Mouse (Mus musculus): Measurements from ENCODE around the gene Fam102a.

The Fam102a gene

DNA sequence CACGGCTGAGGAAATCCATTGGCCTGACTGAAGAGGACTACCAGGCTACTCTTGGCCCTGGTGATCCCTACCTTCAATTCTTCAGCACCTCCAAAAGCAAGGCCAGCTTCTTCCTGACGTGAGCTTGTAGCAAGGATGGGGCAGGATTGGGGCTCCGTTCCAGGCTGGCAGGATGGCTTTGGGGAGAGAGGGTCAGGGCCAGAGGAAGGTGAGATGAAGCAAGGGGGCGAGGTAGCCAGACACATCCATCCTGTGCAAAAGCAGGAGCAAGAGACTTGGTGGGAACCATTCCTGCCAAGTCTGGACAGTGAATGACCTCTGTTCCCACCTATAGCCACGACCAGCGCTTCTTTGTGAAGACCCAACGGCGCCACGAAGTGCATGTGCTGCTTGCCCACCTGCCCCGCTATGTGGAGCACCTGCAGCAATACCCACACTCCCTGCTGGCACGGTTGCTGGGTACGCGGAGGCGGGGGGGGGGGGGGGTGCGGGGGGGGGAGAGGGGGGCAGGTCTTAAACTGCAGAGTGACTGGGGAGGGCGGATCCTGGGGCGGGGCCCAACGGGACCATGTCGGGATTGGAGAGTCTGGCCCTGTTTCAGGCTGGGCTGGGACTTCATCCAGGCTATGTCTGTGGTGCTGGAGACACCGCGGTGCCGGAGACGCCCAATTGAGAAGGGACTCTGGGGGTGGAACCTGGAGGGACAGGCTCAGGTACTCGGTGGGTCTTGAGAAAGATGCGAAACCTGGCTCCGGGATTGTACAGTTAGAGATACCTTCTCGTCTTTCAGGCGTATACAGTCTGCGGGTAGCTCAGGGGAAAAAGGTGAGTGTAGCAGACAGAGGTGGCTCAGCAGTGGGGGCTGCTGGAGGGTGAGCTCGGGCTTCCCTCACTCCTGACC is 43.3 kb downstream of the Fam102a start:
- no peak for DNase-seq (ENCODE audit: low read depth, low spot score)

DNA sequence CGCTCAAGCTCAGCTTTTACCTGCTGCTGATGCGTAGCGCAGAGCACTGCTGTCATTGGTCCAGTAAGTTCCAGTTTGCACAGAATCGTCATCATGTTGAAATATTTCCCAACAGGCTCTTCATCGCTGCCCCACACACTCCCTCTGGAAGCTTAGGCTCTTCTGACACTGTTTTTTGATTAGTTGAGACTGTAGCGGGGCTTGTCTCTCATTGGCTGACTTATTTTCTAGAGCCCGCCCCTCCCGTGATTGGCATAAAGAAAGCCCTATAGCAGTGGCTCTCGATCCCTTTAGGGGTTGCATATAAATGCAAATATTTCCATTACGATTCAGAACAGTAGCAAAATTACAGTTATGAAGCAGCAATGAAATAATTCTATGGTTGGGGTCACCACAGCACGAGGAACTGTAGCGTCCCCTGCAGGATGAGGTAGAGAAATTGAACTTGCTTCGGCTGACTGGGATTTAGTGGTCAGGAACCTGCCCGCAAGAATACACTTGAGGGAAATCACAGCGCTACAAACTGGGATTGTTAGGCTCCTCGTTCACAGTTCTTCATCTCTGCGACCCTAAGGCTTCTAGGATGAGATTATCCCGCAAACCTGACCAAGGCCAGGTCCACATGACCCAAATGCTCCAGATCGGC is 46.4 kb downstream of the Fam102a start:
- DNase-seq (ENCODE audit: low read depth, low spot score) = no peak

DNA sequence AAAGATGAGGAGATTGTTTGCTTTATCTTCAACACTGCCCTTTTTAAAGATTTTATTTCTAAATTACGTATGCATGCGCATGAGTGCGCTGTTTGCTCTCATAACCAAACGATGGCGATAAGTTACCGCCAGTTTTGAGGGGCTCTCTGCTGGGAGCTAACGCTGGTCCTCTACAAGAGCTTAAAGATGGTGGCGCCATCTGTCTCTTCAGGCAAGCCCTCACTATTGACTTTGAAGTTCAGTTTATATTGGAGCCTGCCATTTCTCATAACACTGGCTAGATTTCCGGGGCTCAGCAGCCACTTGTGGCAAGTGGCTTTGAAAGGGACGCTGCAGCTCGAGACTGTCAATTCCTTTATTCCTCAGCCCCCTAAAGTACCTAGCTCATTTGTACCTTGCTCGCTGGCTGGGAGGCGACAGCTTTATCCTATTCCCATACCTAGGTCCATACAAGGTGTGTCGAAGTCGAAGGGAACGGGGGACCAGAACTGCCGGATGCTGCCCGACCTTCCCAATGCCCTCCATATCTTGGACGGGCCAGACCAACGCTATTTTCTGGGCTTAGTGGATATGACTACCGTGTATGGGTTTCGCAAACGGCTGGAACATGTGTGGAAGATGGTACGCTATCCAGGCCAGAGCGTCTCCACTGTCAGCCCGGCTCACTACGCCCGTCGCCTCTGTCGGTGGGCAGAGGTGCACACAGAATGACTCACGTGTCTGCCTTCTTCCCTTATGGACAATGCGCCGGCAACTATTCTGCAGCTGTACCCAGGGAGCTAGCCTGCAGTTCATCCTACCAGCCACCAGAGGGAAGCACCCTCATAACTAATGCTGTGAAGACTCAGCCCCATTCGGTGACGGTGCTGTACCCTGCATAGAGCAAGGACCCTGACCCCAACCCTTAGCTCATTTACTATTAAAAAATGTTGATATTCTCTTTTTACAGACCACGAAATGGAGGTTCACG is 48.0 kb downstream of the Fam102a start:
- no peak for DNase-seq (ENCODE audit: low read depth, low spot score)

DNA sequence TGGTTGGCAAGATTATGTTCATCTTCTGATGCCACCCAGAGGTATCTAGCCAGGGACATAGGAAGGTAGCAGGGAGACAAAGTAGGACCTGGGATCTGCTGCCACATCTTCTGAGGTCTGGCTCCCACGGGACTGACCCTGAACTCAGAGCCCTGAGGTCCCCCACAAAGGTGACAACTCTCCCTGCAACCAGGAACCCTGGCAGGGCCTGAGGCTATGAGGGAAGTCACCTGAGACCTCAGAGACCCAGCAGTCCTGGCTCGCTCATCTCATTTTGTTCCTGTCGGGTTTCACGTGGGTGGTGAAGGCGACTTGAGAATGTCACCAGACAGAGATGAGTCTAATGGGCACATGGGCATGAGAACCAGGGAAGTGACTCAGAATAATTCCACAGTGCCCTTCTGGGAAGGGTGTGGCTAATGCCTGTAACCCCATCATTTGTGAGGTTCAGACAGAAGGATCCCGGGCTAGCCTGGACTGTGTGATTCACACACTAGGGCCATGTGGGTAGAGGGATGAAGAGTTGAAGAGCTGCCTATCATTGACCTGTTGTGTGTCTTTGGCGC is 50.1 kb downstream of the Fam102a start:
- no peak for DNase-seq (ENCODE audit: low read depth, low spot score)

DNA sequence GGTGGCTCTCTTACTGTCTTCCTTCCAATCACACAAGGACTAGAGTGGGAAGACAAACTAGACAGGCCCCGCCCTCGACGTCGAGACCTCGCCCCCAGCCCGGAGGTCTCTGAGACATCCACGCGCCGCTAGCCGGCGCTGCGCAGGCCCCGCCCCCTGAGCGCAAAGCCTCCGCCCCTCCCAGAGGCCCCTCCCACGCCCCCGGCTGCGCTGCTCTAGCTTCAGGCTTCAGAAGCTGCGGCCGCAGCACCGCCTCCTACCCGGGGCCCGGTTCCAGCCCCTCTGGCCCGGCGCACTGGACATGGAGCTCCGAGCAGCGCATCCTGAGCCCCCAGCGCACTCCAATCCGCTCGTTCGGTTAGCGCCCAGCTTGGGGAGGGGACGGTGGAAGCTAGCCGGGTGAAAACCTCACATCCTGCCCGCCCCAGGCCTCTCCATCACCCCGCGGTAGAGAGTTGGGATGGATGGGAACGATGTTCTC is 51.8 kb downstream of the Fam102a start, which contains the start of gene St6galnac4:
TSS of gene St6galnac4 (plus strand) at position 225 of the 481 bp plus-strand sequence.
- no peak for DNase-seq (ENCODE audit: low read depth, low spot score)

- DNase-seq (ENCODE audit: low read depth, low spot score) = no peak
These were observed 52.7 kb downstream of the Fam102a start for GRCm38 (mm10) chr2:32587731-32588321.

- no peak for DNase-seq (ENCODE audit: low read depth, low spot score)
These were observed 54.2 kb downstream of the Fam102a start for GRCm38 (mm10) chr2:32589213-32589795.

GRCm38 (mm10) chr2:32590224-32590623 is 55.1 kb downstream of the Fam102a start:
- no peak for DNase-seq (ENCODE audit: low read depth, low spot score)

DNA sequence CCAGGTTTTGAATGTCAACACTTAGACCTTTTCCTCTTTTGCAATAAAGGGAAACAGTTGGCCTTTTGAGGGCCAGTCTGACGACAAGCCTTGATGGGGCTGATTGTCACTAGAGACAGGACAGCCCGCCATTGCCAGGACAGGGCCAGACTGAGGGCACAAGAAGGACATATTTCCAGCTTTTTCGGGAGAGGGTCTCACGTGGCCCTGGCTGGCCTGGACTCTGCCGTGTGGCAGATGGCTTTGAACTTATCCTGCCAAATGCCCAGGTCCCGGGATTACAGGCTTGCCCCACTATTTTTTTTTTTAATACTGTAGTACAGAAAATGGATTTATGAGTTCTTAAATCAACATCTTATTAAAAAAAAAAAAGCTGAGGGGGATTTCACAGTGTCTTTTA is 56.1 kb downstream of the Fam102a start:
- DNase-seq (ENCODE audit: low read depth, low spot score) = no peak

DNA sequence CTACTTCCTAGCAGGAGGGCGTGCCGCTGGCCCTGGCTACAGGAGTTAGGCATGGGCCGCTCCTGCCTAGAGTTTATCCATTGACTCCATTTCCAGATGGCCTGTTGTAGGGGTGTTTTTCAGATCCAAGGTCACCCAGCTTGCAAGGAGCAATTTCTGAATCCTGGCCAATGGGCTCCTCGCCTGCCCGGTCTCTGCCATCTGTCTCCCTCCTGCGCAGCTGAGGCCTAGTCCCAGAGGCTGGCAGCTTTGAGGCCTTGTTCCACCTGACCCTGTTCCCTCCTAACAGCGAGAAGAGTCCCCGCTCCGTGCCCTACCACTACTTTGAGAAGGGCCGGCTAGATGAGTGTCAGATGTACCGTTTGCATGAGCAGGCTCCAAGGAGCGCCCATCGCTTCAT is 61.6 kb downstream of the Fam102a start:
- no peak for DNase-seq (ENCODE audit: low read depth, low spot score)

DNA sequence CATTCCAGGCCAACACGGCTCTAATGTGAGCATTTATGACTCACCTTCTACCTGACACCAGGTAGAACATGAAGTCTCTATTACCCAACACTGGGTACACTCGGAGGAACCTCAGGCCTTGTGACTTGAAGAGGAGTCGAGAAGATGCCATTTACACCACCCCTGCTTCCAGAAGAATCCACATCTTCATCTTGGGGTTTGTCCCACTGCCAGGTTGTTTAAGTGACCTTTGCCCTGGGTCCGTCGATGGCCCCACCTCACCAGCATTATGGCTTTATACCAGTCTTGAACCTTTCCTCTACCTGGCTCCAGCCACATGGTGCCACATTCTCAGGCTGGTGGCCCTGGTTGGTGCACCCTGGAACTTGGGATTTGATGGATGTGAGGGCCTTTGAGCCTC is 62.1 kb downstream of the Fam102a start:
- DNase-seq (ENCODE audit: low read depth, low spot score) = no peak

- DNase-seq (ENCODE audit: low read depth, low spot score) = no peak
These were observed 62.6 kb downstream of the Fam102a start for GRCm38 (mm10) chr2:32597699-32598098.

DNA sequence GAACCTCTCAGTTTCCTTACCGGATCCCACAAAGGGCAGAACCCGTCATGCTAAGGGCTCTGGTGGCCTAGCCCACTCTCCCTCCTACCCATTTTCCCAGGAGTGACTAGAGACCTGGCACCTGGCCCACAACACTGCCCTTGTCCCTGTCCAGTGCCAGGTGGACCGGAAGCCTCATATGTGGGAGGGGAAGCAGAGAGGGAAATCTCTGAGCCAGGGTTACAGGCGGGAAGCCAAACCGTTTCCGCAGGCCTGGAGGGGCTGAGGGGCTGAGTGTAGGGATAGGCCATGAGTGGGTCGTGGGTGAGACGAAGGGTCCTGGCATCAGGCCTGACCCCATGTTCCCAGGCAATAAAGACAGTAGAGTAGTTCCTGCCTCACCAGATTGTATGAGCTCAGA is 63.4 kb downstream of the Fam102a start:
- no peak for DNase-seq (ENCODE audit: low read depth, low spot score)

DNA sequence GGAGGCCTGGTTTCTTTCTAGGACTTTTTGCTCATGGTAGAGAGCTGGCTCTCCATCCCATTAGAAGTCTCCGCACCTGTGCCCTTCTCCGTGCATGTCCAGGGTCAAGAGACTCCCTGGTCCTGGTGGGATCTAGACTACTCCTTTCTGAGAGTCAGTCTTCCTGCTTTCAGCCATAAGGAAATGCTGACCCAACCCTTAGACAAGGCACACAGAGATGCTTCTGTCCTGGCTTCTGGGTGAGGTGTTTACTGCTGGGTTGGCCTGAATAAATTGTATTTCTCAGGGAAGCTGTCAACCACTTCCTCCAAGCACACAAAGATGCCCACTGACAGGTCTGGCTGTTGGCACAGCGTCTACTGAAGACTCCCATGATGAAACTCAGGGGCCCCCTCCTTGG is 64.3 kb downstream of the Fam102a start, which contains the start of gene St6galnac6:
TSS of gene St6galnac6 (plus strand) at position 301 of the 400 bp plus-strand sequence.
- no peak for DNase-seq (ENCODE audit: low read depth, low spot score)

DNA sequence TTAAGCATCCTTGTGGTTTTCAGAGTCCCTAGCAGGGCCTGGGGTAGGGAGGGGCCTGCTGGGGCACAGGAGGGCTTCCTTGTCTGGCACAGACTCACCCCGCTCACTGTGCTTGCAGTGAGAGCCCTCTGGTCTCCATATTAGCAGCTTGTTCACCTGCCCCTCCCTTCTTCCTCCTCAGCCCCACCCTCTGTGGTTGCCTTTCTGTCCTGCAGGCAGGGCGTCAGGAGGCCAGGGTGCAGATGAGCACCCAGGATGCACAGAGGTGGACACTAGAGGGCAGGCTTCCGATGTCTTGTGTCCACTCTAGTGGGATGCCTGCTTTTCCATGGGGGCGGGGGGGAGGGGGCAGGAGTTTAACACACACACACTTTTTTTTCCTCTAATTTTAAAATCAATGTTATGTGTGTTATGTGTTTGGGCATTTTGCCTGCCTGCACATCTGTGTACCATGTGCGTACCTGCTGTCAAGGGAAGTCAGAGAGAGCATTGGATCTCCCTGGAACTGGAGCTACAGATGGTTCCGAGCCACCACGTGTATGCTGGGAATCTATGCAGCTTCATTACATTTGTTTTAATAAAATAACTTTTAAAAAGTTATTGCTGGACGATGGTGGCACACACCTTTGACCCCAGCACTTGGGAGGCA is 66.4 kb downstream of the Fam102a start:
- DNase-seq (ENCODE audit: low read depth, low spot score) = no peak

GRCm38 (mm10) chr2:32602600-32603054 is 67.5 kb downstream of the Fam102a start:
- no peak for DNase-seq (ENCODE audit: low read depth, low spot score)

GRCm38 (mm10) chr2:32604631-32605030 is 69.5 kb downstream of the Fam102a start:
- no peak for DNase-seq (ENCODE audit: low read depth, low spot score)

GRCm38 (mm10) chr2:32606161-32607142 is 71.3 kb downstream of the Fam102a start:
- DNase-seq (ENCODE audit: low read depth, low spot score) = no peak
